Mouse (Mus musculus) E14TG2a.4 (cell line): ENCODE results near the gene Lmna.

Experiments used
- H3K27me3 ChIP-seq: 2 replicates; pipeline ENCODE4 v1.6.1; 2014; ENCODE audit warnings: low read length, control low read depth; ENCODE audit not compliant: insufficient read depth
- H3K36me3 ChIP-seq: 2 replicates; pipeline ENCODE4 v1.6.1; 2014; ENCODE audit warnings: low read length, control low read depth; ENCODE audit not compliant: insufficient read depth
- H3K4me1 ChIP-seq: replicated peaks from 2 replicates; pipeline ENCODE4 v1.6.1; 2014; ENCODE audit warnings: low read depth, low read length, control low read depth
- H3K4me3 ChIP-seq: replicated peaks from 2 replicates; pipeline ENCODE4 v1.5.1; 2014; ENCODE audit warnings: mild to moderate bottlenecking, low read length
- H3K9me3 ChIP-seq: 2 replicates; pipeline ENCODE4 v1.6.1; 2014; ENCODE audit warnings: low read length, control low read depth
- CTCF ChIP-seq: conservative IDR thresholded peaks from 2 replicates; pipeline ENCODE4 v1.5.1; 2014; ENCODE audit warnings: low read length
- NANOG ChIP-seq: IDR thresholded peaks from 2 replicates; pipeline ENCODE4 v1.6.1; 2014; ENCODE audit warnings: borderline replicate concordance, low read length, mixed read lengths
- POU5F1 ChIP-seq: IDR thresholded peaks from 2 replicates; pipeline ENCODE4 v1.6.1; 2014; ENCODE audit warnings: low read length, borderline replicate concordance

Gene Lmna

GRCm38 (mm10) chr3:88542486-88542885 lies 32.7 kb upstream of the Lmna start:
- H3K4me1 ChIP-seq: peaks cover 91% of the 10 kb centered on the region
- 0 out of 2 replicates have a peak overlapping the region, but pooled peaks have one; percentile 6 for H3K4me3 ChIP-seq
- no peaks in the 10 kb centered on the region for H3K27me3 ChIP-seq
- no peak for TF ChIP-seq NANOG
- no peak for TF ChIP-seq POU5F1
- TF ChIP-seq CTCF: no peak
- H3K9me3 ChIP-seq: no peaks in the 10 kb centered on the region
- peaks cover 43% of the 10 kb centered on the region for H3K36me3 ChIP-seq

GRCm38 (mm10) chr3:88541622-88542401 lies 32.1 kb upstream of the Lmna start:
- H3K36me3 ChIP-seq: peaks cover 50% of the 10 kb centered on the region
- no peaks in the 10 kb centered on the region for H3K9me3 ChIP-seq
- H3K27me3 ChIP-seq: no peaks in the 10 kb centered on the region
- H3K4me3 ChIP-seq: peak overlapping the region; percentile 6; the same call in 1 of the 2 replicates
- TF ChIP-seq NANOG (no peak), POU5F1 (no peak), CTCF (no peak)
- H3K4me1 ChIP-seq: peaks cover 92% of the 10 kb centered on the region

- Histone ChIP-seq H3K36me3 (peaks cover 67% of the 10 kb centered on the region), H3K27me3 (no peaks in the 10 kb centered on the region), H3K9me3 (no peaks in the 10 kb centered on the region), H3K4me3 (peak overlapping the region; percentile 43), H3K4me1 (peaks cover 95% of the 10 kb centered on the region)
- TF ChIP-seq POU5F1 (no peak), NANOG (no peak), CTCF (no peak)
These were observed 30.3 kb upstream of the Lmna start for GRCm38 (mm10) chr3:88540085-88540484.

- no peaks in the 10 kb centered on the region for H3K27me3 ChIP-seq
- TF ChIP-seq CTCF: no peak
- no peak for TF ChIP-seq POU5F1
- no peak for TF ChIP-seq NANOG
- peaks cover 95% of the 10 kb centered on the region for H3K4me1 ChIP-seq
- H3K36me3 ChIP-seq: peaks cover 74% of the 10 kb centered on the region
- H3K4me3 ChIP-seq: peak overlapping the region; percentile 43; the same call in 1 of the 2 replicates
- no peaks in the 10 kb centered on the region for H3K9me3 ChIP-seq
These were observed 29.6 kb upstream of the Lmna start for GRCm38 (mm10) chr3:88539397-88539796.

- TF ChIP-seq NANOG (no peak), POU5F1 (no peak), CTCF (no peak)
- Histone ChIP-seq H3K4me3 (peak overlapping the region; percentile 48), H3K9me3 (no peaks in the 10 kb centered on the region), H3K4me1 (peaks cover 98% of the 10 kb centered on the region), H3K27me3 (no peaks in the 10 kb centered on the region), H3K36me3 (peaks cover 76% of the 10 kb centered on the region)
These were observed 28.8 kb upstream of the Lmna start for GRCm38 (mm10) chr3:88538271-88539145.

- H3K36me3 ChIP-seq: peaks cover 69% of the 10 kb centered on the region
- peak overlapping the region; percentile 92 for H3K4me3 ChIP-seq
- no peaks in the 10 kb centered on the region for H3K9me3 ChIP-seq
- TF ChIP-seq NANOG (no peak), POU5F1 (no peak), CTCF (no peak)
- no peaks in the 10 kb centered on the region for H3K27me3 ChIP-seq
- H3K4me1 ChIP-seq: peaks cover 90% of the 10 kb centered on the region
These were observed 27.4 kb upstream of the Lmna start for GRCm38 (mm10) chr3:88537146-88537545.

- TF ChIP-seq NANOG (no peak), CTCF (no peak), POU5F1 (no peak)
- Histone ChIP-seq H3K4me1 (peaks cover 82% of the 10 kb centered on the region), H3K9me3 (no peaks in the 10 kb centered on the region), H3K27me3 (no peaks in the 10 kb centered on the region), H3K4me3 (peak overlapping the region; percentile 92), H3K36me3 (peaks cover 61% of the 10 kb centered on the region)
These were observed 26.6 kb upstream of the Lmna start for GRCm38 (mm10) chr3:88536103-88536930.
